Mouse (Mus musculus): ENCODE measurements around the gene Cited2.

DNA sequence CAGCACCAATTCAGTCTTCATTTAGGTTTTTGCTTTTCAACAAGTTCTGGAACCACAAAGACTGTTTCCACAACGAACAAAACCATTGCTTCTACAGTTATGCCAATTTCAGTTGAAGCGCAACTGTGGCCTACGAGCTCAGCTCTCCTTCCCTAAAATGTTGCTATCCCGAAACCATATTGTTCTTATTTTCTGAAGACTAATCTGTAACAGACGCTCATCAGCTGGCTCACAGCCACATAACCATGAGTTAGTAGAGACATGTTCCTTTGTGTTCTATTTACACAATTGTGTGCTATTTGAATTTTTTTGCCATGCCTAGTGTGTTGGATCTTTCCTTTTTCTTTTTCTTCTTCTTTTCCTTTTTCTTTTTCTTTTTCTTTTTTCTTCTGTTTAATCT, 46.8 kb downstream of the Cited2 start:
- TF ChIP-seq CTCF (IDR thresholded peaks at IDR 0.05; ENCODE audit: low read depth, low read length) (no peak), POLR2A (IDR thresholded peaks at IDR 0.05; ENCODE audit: extremely low read depth, insufficient read depth, low read length) (no peak)

Data from liver, adult 2 months (tissue).